Mouse (Mus musculus): ENCODE data around the gene Uba5. TPM values are rescaled to one million over a fixed set of nuclear protein-coding genes. Genes with fewer than 3 reads are reported as not detected.

The Uba5 gene
- polyA plus RNA-seq, 2 experiments, result 14.6 to 21.2 TPM

GRCm38 (mm10) chr9:104099060-104099459, 36.1 kb upstream of the Uba5 start:
- WGBS (ENCODE audit: insufficient replicate concordance), result 76% methylated on average over 11 of the region's 11 CpGs
- TF ChIP-seq CTCF (IDR thresholded peaks at IDR 0.05; ENCODE audit: low read depth), result no peak
- TF ChIP-seq EP300 (IDR thresholded peaks at IDR 0.05; ENCODE audit: low read depth), result no peak
- H3K4me2 ChIP-seq (ENCODE audit: low read depth), result no peak overlapping the region

GRCm38 (mm10) chr9:104098256-104098655, 35.3 kb upstream of the Uba5 start:
- WGBS (ENCODE audit: insufficient replicate concordance), result 32% methylated on average over 5 of the region's 5 CpGs

More at GRCm38 (mm10) chr9:104099060-104099459, 36.1 kb upstream of the Uba5 start:
- Histone ChIP-seq H3K9me3 (ENCODE audit: control insufficient read depth, low read length) (no peaks in the 10 kb centered on the region), H3K27ac (no peak overlapping the region), H3K36me3 (replicated peaks; ENCODE audit: control insufficient read depth, insufficient read depth, low read depth) (no peaks in the 10 kb centered on the region), H3K9ac (replicated peaks) (no peak overlapping the region), H3K4me3 (ENCODE audit: insufficient read depth in 1 of 2, low read depth in 2 of 2, low read length in 2 of 2) (no peak overlapping the region), H3K27me3 (ENCODE audit: control insufficient read depth, insufficient read depth, low read length) (no peaks in the 10 kb centered on the region), H3K4me1 (replicated peaks; ENCODE audit: control insufficient read depth in 2 of 2, insufficient read depth in 2 of 2, low read length in 1 of 2) (no peaks in the 10 kb centered on the region)
- no peak for DNase-seq (ENCODE audit: low read depth in 3 of 3, low spot score in 3 of 3)
- no peak for ATAC-seq (ENCODE audit: insufficient read depth)

GRCm38 (mm10) chr9:104092945-104093344, 30.0 kb upstream of the Uba5 start:
- no peaks in the 10 kb centered on the region for H3K4me1 ChIP-seq (replicated peaks; ENCODE audit: control insufficient read depth in 2 of 2, insufficient read depth in 2 of 2, low read length in 1 of 2)
- H3K27me3 ChIP-seq (ENCODE audit: control insufficient read depth, insufficient read depth, low read length), result no peaks in the 10 kb centered on the region
- no peak overlapping the region for H3K4me3 ChIP-seq (ENCODE audit: insufficient read depth in 1 of 2, low read depth in 2 of 2, low read length in 2 of 2)
- H3K27ac ChIP-seq, result no peak overlapping the region
- H3K36me3 ChIP-seq (replicated peaks; ENCODE audit: control insufficient read depth, insufficient read depth, low read depth), result no peaks in the 10 kb centered on the region
- no peak overlapping the region for H3K4me2 ChIP-seq (ENCODE audit: low read depth)
- no peak overlapping the region for H3K9ac ChIP-seq (replicated peaks)
- TF ChIP-seq EP300 (IDR thresholded peaks at IDR 0.05; ENCODE audit: low read depth), result no peak
- no peak for TF ChIP-seq CTCF (IDR thresholded peaks at IDR 0.05; ENCODE audit: low read depth)
- DNase-seq (ENCODE audit: low read depth in 3 of 3, low spot score in 3 of 3) (no peak), ATAC-seq (ENCODE audit: insufficient read depth) (no peak)
- no peaks in the 10 kb centered on the region for H3K9me3 ChIP-seq (ENCODE audit: control insufficient read depth, low read length)
- WGBS (ENCODE audit: insufficient replicate concordance), result 81% methylated on average over 5 of the region's 5 CpGs

More at GRCm38 (mm10) chr9:104098256-104098655, 35.3 kb upstream of the Uba5 start:
- Histone ChIP-seq H3K4me1 (replicated peaks; ENCODE audit: control insufficient read depth in 2 of 2, insufficient read depth in 2 of 2, low read length in 1 of 2) (no peaks in the 10 kb centered on the region), H3K27ac (no peak overlapping the region), H3K9ac (replicated peaks) (no peak overlapping the region), H3K4me3 (ENCODE audit: insufficient read depth in 1 of 2, low read depth in 2 of 2, low read length in 2 of 2) (no peak overlapping the region), H3K4me2 (ENCODE audit: low read depth) (no peak overlapping the region), H3K36me3 (replicated peaks; ENCODE audit: control insufficient read depth, insufficient read depth, low read depth) (no peaks in the 10 kb centered on the region), H3K9me3 (ENCODE audit: control insufficient read depth, low read length) (no peaks in the 10 kb centered on the region), H3K27me3 (ENCODE audit: control insufficient read depth, insufficient read depth, low read length) (no peaks in the 10 kb centered on the region)
- TF ChIP-seq EP300 (IDR thresholded peaks at IDR 0.05; ENCODE audit: low read depth) (no peak), CTCF (IDR thresholded peaks at IDR 0.05; ENCODE audit: low read depth) (no peak)
- no peak for ATAC-seq (ENCODE audit: insufficient read depth)
- DNase-seq (ENCODE audit: low read depth in 3 of 3, low spot score in 3 of 3), result no peak

- Histone ChIP-seq H3K36me3 (replicated peaks; ENCODE audit: control insufficient read depth, insufficient read depth, low read depth) (no peaks in the 10 kb centered on the region; the same call in 1 of the 2 replicates), H3K4me2 (ENCODE audit: low read depth) (no peak overlapping the region), H3K4me3 (ENCODE audit: insufficient read depth in 1 of 2, low read depth in 2 of 2, low read length in 2 of 2) (no peak overlapping the region), H3K9ac (replicated peaks) (no peak overlapping the region), H3K27ac (no peak overlapping the region), H3K9me3 (ENCODE audit: control insufficient read depth, low read length) (no peaks in the 10 kb centered on the region), H3K4me1 (replicated peaks; ENCODE audit: control insufficient read depth in 2 of 2, insufficient read depth in 2 of 2, low read length in 1 of 2) (no peaks in the 10 kb centered on the region), H3K27me3 (ENCODE audit: control insufficient read depth, insufficient read depth, low read length) (no peaks in the 10 kb centered on the region)
- WGBS (ENCODE audit: insufficient replicate concordance), result 58% methylated on average over 8 of the region's 8 CpGs
- TF ChIP-seq CTCF (IDR thresholded peaks at IDR 0.05; ENCODE audit: low read depth), result no peak
- TF ChIP-seq EP300 (IDR thresholded peaks at IDR 0.05; ENCODE audit: low read depth), result no peak
- ATAC-seq (ENCODE audit: insufficient read depth), result no peak
- DNase-seq (ENCODE audit: low read depth in 3 of 3, low spot score in 3 of 3), result no peak
Observed at GRCm38 (mm10) chr9:104088555-104088954, 25.6 kb upstream of the Uba5 start.

GRCm38 (mm10) chr9:104085730-104086429, 22.9 kb upstream of the Uba5 start:
- no peak for TF ChIP-seq EP300 (IDR thresholded peaks at IDR 0.05; ENCODE audit: low read depth)
- TF ChIP-seq CTCF (IDR thresholded peaks at IDR 0.05; ENCODE audit: low read depth), result no peak
- H3K27me3 ChIP-seq (ENCODE audit: control insufficient read depth, insufficient read depth, low read length), result no peaks in the 10 kb centered on the region
- ATAC-seq (ENCODE audit: insufficient read depth) (no peak), DNase-seq (ENCODE audit: low read depth in 3 of 3, low spot score in 3 of 3) (no peak)
- no peak overlapping the region for H3K4me3 ChIP-seq (ENCODE audit: insufficient read depth in 1 of 2, low read depth in 2 of 2, low read length in 2 of 2)
- WGBS (ENCODE audit: insufficient replicate concordance), result 63% methylated on average over 4 of the region's 4 CpGs
- H3K4me1 ChIP-seq (replicated peaks; ENCODE audit: control insufficient read depth in 2 of 2, insufficient read depth in 2 of 2, low read length in 1 of 2), result no peaks in the 10 kb centered on the region
- no peaks in the 10 kb centered on the region for H3K9me3 ChIP-seq (ENCODE audit: control insufficient read depth, low read length)
- no peak overlapping the region for H3K9ac ChIP-seq (replicated peaks)
- H3K27ac ChIP-seq, result no peak overlapping the region
- H3K36me3 ChIP-seq (replicated peaks; ENCODE audit: control insufficient read depth, insufficient read depth, low read depth), result no peaks in the 10 kb centered on the region; the same call in 1 of the 2 replicates
- H3K4me2 ChIP-seq (ENCODE audit: low read depth), result no peak overlapping the region

Data from liver, embryonic 14.5 days (tissue).